Mouse (Mus musculus) ES-Bruce4 (cell line): ENCODE results near the gene D930020B18Rik. TPM values are rescaled to one million over a fixed set of nuclear protein-coding genes. Genes with fewer than 3 reads are reported as not detected.
A peak's percentile ranks its signal among the peaks of the same experiment; 100 is the strongest.

Experiments used
- H3K27ac ChIP-seq: 2 replicates; pipeline ENCODE4 v1.5.1; 2012; ENCODE audit warnings: low read length, inconsistent platforms; ENCODE audit not compliant: insufficient read depth
- H3K27me3 ChIP-seq: 2 replicates; pipeline ENCODE4 v1.6.1; 2012; ENCODE audit warnings: mild to moderate bottlenecking, low read length, inconsistent platforms; ENCODE audit not compliant: control insufficient read depth, poor library complexity, insufficient read depth, severe bottlenecking
- H3K36me3 ChIP-seq: 2 replicates; pipeline ENCODE4 v1.6.1; 2012; ENCODE audit warnings: inconsistent platforms, mild to moderate bottlenecking, low read length, moderate library complexity; ENCODE audit not compliant: control insufficient read depth, poor library complexity, insufficient read depth, severe bottlenecking
- H3K4me1 ChIP-seq: one replicate; pipeline ENCODE4 v1.8.1; 2011; ENCODE audit warnings: low read length; ENCODE audit not compliant: control insufficient read depth, insufficient read depth
- H3K4me3 ChIP-seq: 2 replicates; pipeline ENCODE4 v1.5.1; 2011; ENCODE audit warnings: low read depth, mild to moderate bottlenecking, low read length
- H3K9ac ChIP-seq: 2 replicates; pipeline ENCODE4 v1.6.1; 2012; ENCODE audit warnings: low read depth, mild to moderate bottlenecking, inconsistent platforms; ENCODE audit not compliant: poor library complexity, severe bottlenecking
- H3K9me3 ChIP-seq: replicated peaks from 2 replicates; pipeline ENCODE4 v1.6.1; 2012; ENCODE audit warnings: mild to moderate bottlenecking, low read length, inconsistent platforms; ENCODE audit not compliant: control insufficient read depth, poor library complexity, insufficient read depth, severe bottlenecking
- CTCF ChIP-seq: IDR thresholded peaks from one replicate; pipeline ENCODE4 v1.8.1; 2011; ENCODE audit warnings: low read depth, low read length
- EP300 ChIP-seq: IDR thresholded peaks from 2 replicates; pipeline ENCODE4 v1.6.1; 2011; ENCODE audit warnings: low read depth, low read length; ENCODE audit not compliant: insufficient read depth
- POLR2A ChIP-seq: IDR thresholded peaks from one replicate; pipeline ENCODE4 v1.8.1; 2011; ENCODE audit warnings: low read length; ENCODE audit not compliant: insufficient read depth
- polyA plus RNA-seq: library from polyadenylated mRNA; stranded (reverse); fragments of >200 nt; gene quantifications from 2 replicates; pipeline ENCODE4 v1.2.4, GENCODE M21; 2011; ENCODE audit warnings: low read depth; ENCODE audit not compliant: missing spikeins, insufficient read depth, insufficient read length

The D930020B18Rik gene
- polyA plus RNA-seq, 1 experiment: 0.51 TPM

DNA sequence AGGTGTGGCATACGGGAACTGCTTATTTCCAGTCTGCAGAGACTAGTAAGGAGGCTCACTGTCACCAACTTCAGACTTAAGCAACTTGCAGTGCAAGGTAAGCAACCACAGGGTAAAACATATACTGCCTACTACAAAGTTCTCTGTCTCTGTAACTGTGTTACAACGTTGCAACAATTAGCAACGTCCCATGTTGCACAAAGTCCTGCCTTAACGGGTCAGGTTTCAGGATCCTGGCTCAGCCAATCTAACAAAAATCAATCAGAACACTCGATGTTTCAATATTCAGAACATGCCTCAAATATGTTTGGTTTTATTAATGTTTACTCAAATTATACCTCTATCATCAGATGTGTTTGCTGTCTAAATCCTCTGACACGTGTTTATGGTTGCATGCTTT lies 19.0 kb upstream of the D930020B18Rik start:
- H3K36me3 ChIP-seq: peaks cover 45% of the 10 kb centered on the region

GRCm38 (mm10) chr10:121623670-121624069 lies 17.7 kb upstream of the D930020B18Rik start:
- Histone ChIP-seq H3K4me1 (peaks cover 2% of the 10 kb centered on the region), H3K4me3 (no peak overlapping the region), H3K27ac (no peak overlapping the region), H3K36me3 (peaks cover 33% of the 10 kb centered on the region), H3K9me3 (no peaks in the 10 kb centered on the region), H3K27me3 (no peaks in the 10 kb centered on the region), H3K9ac (no peak overlapping the region)
- no peak for TF ChIP-seq EP300
- TF ChIP-seq CTCF: no peak
- no peak for TF ChIP-seq POLR2A

More for the DNA sequence above, 19.0 kb upstream of the D930020B18Rik start:
- Histone ChIP-seq H3K9me3 (no peaks in the 10 kb centered on the region), H3K27me3 (no peaks in the 10 kb centered on the region), H3K4me3 (no peak overlapping the region), H3K9ac (no peak overlapping the region), H3K27ac (no peak overlapping the region), H3K4me1 (peaks cover 2% of the 10 kb centered on the region)
- TF ChIP-seq CTCF (no peak), EP300 (no peak), POLR2A (no peak)

DNA sequence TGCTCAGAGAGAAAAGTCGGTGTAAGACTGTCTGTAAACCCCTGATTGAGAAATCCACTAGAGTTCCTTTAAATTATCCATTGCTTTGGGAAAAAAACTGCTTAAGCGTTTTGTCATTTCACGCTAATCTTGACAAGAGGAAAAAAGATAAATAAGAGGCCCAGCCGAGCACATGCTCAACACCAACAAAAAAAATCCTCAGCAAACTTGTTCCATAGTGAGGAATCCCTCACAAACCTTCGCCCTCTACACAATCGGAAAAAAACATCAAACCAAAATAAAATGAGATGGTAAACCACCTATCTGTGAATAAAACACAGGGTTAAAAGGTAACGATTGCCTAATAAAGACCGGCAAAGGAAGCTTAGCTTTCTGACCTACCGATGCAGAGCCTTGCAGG lies 16.4 kb upstream of the D930020B18Rik start:
- TF ChIP-seq EP300 (no peak), POLR2A (no peak), CTCF (no peak)
- Histone ChIP-seq H3K4me3 (peak overlapping the region; percentile 36; the same call in 1 of the 2 replicates), H3K27ac (no peak overlapping the region; the same call in 1 of the 2 replicates), H3K9ac (peak overlapping the region; percentile 86), H3K4me1 (peaks cover 2% of the 10 kb centered on the region), H3K36me3 (peaks cover 22% of the 10 kb centered on the region), H3K27me3 (no peaks in the 10 kb centered on the region), H3K9me3 (no peaks in the 10 kb centered on the region)

GRCm38 (mm10) chr10:121625407-121626185 lies 15.8 kb upstream of the D930020B18Rik start:
- peak overlapping the region; percentile 86 for H3K9ac ChIP-seq
- peak overlapping the region; percentile 80 for H3K27ac ChIP-seq

GRCm38 (mm10) chr10:121626186-121626882 lies 15.1 kb upstream of the D930020B18Rik start, which contains the start of gene Xpot:
TSS of gene Xpot (minus strand) at chr10:121626332.
- Histone ChIP-seq H3K27ac (peak within 1 kb of the TSS; percentile 80), H3K9ac (peak within 1 kb of the TSS; percentile 86), H3K27me3 (no peaks in the 10 kb centered on the region), H3K4me1 (peaks cover 2% of the 10 kb centered on the region), H3K9me3 (no peaks in the 10 kb centered on the region), H3K4me3 (peak within 1 kb of the TSS; percentile 95), H3K36me3 (peaks cover 17% of the 10 kb centered on the region)
- TF ChIP-seq EP300: no peak
- peak; percentile 81 for TF ChIP-seq POLR2A

More at GRCm38 (mm10) chr10:121625407-121626185, 15.8 kb upstream of the D930020B18Rik start:
- Histone ChIP-seq H3K27me3 (no peaks in the 10 kb centered on the region), H3K36me3 (peaks cover 17% of the 10 kb centered on the region), H3K9me3 (no peaks in the 10 kb centered on the region), H3K4me3 (peak overlapping the region; percentile 90), H3K4me1 (peaks cover 2% of the 10 kb centered on the region)
- no peak for TF ChIP-seq EP300
- TF ChIP-seq CTCF: no peak
- no peak for TF ChIP-seq POLR2A
